Mouse (Mus musculus) adrenal gland, postnatal 36 days (tissue): ENCODE results near the gene H2al1f. TPM values are rescaled to one million over a fixed set of nuclear protein-coding genes. Genes with fewer than 3 reads are reported as not detected.
A peak's percentile ranks its signal among the peaks of the same experiment; 100 is the strongest.
"Not testable (repeated sequence)": the region's sequence is repeated elsewhere in the genome, so short reads cannot be mapped to it uniquely, and the experiment has no call there.

Experiments used
- DNase-seq, 2 experiments: peaks; one replicate each; pipeline ENCODE4 v3.0.0; 2021; ENCODE audit warnings: mixed read lengths in 1 of 2
- long read RNA-seq, 2 experiments: library from polyadenylated mRNA; stranded (forward); transcript quantifications; one replicate each; pipeline ENCODE4 v2.0.0; 2021; ENCODE audit warnings: borderline sequencing depth in 2 of 2
- total RNA-seq, 2 experiments: library from RNA; stranded (reverse); gene quantifications; 2 replicates each; pipeline ENCODE4 v1.2.3; 2021

Gene H2al1f
- total RNA-seq = not detected
- long read RNA-seq, experiment 1 = 0 reads
- long read RNA-seq, experiment 2 = 0 reads

GRCm38 (mm10) chrX:11314858-11315257 lies at the start of gene H2al1f:
TSS of gene H2al1f (plus strand) at chrX:11315158.
- not testable (repeated sequence) for DNase-seq

GRCm38 (mm10) chrX:11267791-11268190 lies 47.2 kb upstream of the H2al1f start:
- DNase-seq = peak in 1 of 2 experiments; percentile 4

- peak; percentile 9 to 28 for DNase-seq
Observed at GRCm38 (mm10) chrX:11269074-11269473, 45.9 kb upstream of the H2al1f start.

GRCm38 (mm10) chrX:11273190-11273589 lies 41.8 kb upstream of the H2al1f start:
- DNase-seq = no peak

- no peak for DNase-seq
Observed at GRCm38 (mm10) chrX:11277083-11277482, 37.9 kb upstream of the H2al1f start.

- DNase-seq = no peak
Observed at GRCm38 (mm10) chrX:11280741-11281140, 34.2 kb upstream of the H2al1f start.

- DNase-seq = peak; percentile 1 to 11
Observed at GRCm38 (mm10) chrX:11288306-11288882, 26.6 kb upstream of the H2al1f start.

- no peak for DNase-seq
Observed at GRCm38 (mm10) chrX:11289244-11289643, 25.7 kb upstream of the H2al1f start.

GRCm38 (mm10) chrX:11298957-11299356 lies 16.0 kb upstream of the H2al1f start, which contains the start of gene H2al1a:
TSS of gene H2al1a (plus strand) at chrX:11299257.
- not testable (repeated sequence) for DNase-seq

GRCm38 (mm10) chrX:11302132-11302531 lies 12.8 kb upstream of the H2al1f start, which contains the start of gene H2al1b:
TSS of gene H2al1b (plus strand) at chrX:11302432.
- DNase-seq = not testable (repeated sequence)

- DNase-seq = not testable (repeated sequence)
Observed at GRCm38 (mm10) chrX:11305355-11305754, 9.6 kb upstream of the H2al1f start, which contains the start of gene H2al1c. TSS of gene H2al1c (plus strand) at chrX:11305655.

- DNase-seq = not testable (repeated sequence)
Observed at GRCm38 (mm10) chrX:11308524-11308923, 6.4 kb upstream of the H2al1f start, which contains the start of gene H2al1d. TSS of gene H2al1d (plus strand) at chrX:11308824.

- not testable (repeated sequence) for DNase-seq
Observed at GRCm38 (mm10) chrX:11311634-11312033, 3.3 kb upstream of the H2al1f start, which contains the start of gene H2al1e. TSS of gene H2al1e (plus strand) at chrX:11311934.

- not testable (repeated sequence) for DNase-seq
Observed at GRCm38 (mm10) chrX:11317956-11318355, 3.0 kb downstream of the H2al1f start, which contains the start of gene H2al1g. TSS of gene H2al1g (plus strand) at chrX:11318256.

- not testable (repeated sequence) for DNase-seq
Observed at GRCm38 (mm10) chrX:11321192-11321591, 6.2 kb downstream of the H2al1f start, which contains the start of gene H2al1h. TSS of gene H2al1h (plus strand) at chrX:11321492.

- not testable (repeated sequence) for DNase-seq
Observed at GRCm38 (mm10) chrX:11324359-11324758, 9.4 kb downstream of the H2al1f start, which contains the start of gene H2al1i. TSS of gene H2al1i (plus strand) at chrX:11324659.

GRCm38 (mm10) chrX:11327522-11327921 lies 12.6 kb downstream of the H2al1f start, which contains the start of gene H2al1j:
TSS of gene H2al1j (plus strand) at chrX:11327822.
- not testable (repeated sequence) for DNase-seq

- no peak for DNase-seq
Observed at GRCm38 (mm10) chrX:11345762-11346161, 30.8 kb downstream of the H2al1f start.

- no peak for DNase-seq
Observed at GRCm38 (mm10) chrX:11346756-11347155, 31.8 kb downstream of the H2al1f start.

GRCm38 (mm10) chrX:11360823-11361222 lies 45.9 kb downstream of the H2al1f start:
- DNase-seq = no peak

- no peak for DNase-seq
Observed at GRCm38 (mm10) chrX:11361261-11361660, 46.3 kb downstream of the H2al1f start.

GRCm38 (mm10) chrX:11363890-11364289 lies 48.9 kb downstream of the H2al1f start:
- DNase-seq = peak; percentile 4 to 38
